Comparison of ENCODE assay signal across 17 mouse cellular contexts in genomic region chr10:89486995-89487742, GRCm38 (mm10). TPM values are rescaled to one million over a fixed set of nuclear protein-coding genes. Genes with fewer than 3 reads are reported as not detected.
A peak's percentile ranks its signal among the peaks of the same experiment; 100 is the strongest.
DNase-seq lines count a peak whose midpoint lies in the region; ATAC-seq and TF ChIP-seq lines count a peak whose summit lies in the region.
"Had no signal": no experiment of that assay in that cellular context is flagged by ENCODE, and none has a peak within 500 bp of the region (broad histone marks: within the 10 kb centered on the region; RNA-seq: fewer than 3 reads in every experiment).

No protein-coding gene starts in this region.

- H3K4me2 ChIP-seq in forebrain, embryonic 11.5 days (ENCODE audit: low read depth, low read length, severe bottlenecking): no peak overlapping the region
- H3K4me2 ChIP-seq: heart, embryonic 12.5 days; lung, embryonic 14.5 days had no signal

- no peak overlapping the region for H3K4me3 ChIP-seq in forebrain, embryonic 11.5 days (ENCODE audit: low read depth, low read length)
- no peak overlapping the region for H3K4me3 ChIP-seq in forebrain, embryonic 10.5 days
- H3K4me3 ChIP-seq: heart, embryonic 12.5 days; left cerebral cortex, adult 2 months had no signal

- no peaks in the 10 kb centered on the region for H3K9me3 ChIP-seq in forebrain, embryonic 11.5 days (ENCODE audit: control insufficient read depth, low read length)
- H3K9me3 ChIP-seq in forebrain, embryonic 10.5 days: no peaks in the 10 kb centered on the region
- H3K9me3 ChIP-seq: heart, embryonic 12.5 days had no signal

- peak; percentile 65 for ATAC-seq in forebrain, embryonic 11.5 days (replicated peaks; ENCODE audit: low FRiP score)
- ATAC-seq in megakaryocyte-erythroid progenitor cell, adult 5-6 weeks (replicated peaks; ENCODE audit: low FRiP score, low TSS enrichment, poor library complexity, severe bottlenecking): peak; percentile 48; the same call in 1 of the 2 replicates
- ATAC-seq: Patski had no signal

- no peak overlapping the region for H3K27ac ChIP-seq in forebrain, embryonic 11.5 days (ENCODE audit: low read depth, low read length)
- no peak overlapping the region; the same call in 1 of the 2 replicates for H3K27ac ChIP-seq in forebrain, embryonic 10.5 days
- H3K27ac ChIP-seq: left cerebral cortex, adult 2 months had no signal

- H3K4me1 ChIP-seq in forebrain, embryonic 11.5 days (replicated peaks; ENCODE audit: control insufficient read depth, insufficient read depth, low read length): no peaks in the 10 kb centered on the region
- peaks cover 38% of the 10 kb centered on the region for H3K4me1 ChIP-seq in forebrain, embryonic 10.5 days
- H3K4me1 ChIP-seq: heart, embryonic 12.5 days had no signal

- H3K36me3 ChIP-seq in forebrain, embryonic 11.5 days (ENCODE audit: control insufficient read depth, insufficient read depth, low read length): no peaks in the 10 kb centered on the region
- no peaks in the 10 kb centered on the region for H3K36me3 ChIP-seq in forebrain, embryonic 10.5 days (replicated peaks)
- H3K36me3 ChIP-seq: heart, embryonic 12.5 days had no signal

- TF ChIP-seq CTCF in brain, embryonic 14.5 days (IDR thresholded peaks at IDR 0.05; ENCODE audit: borderline replicate concordance, extremely low read depth, insufficient read depth, insufficient read length): no peak

- intact Hi-C loops in left cerebral cortex, postnatal 10 days (cut with DNase I): no loop called here

- no peaks in the 10 kb centered on the region for H3K27me3 ChIP-seq in forebrain, embryonic 11.5 days (ENCODE audit: control insufficient read depth, insufficient read depth, low read length)
- peaks cover 75% of the 10 kb centered on the region for H3K27me3 ChIP-seq in forebrain, embryonic 10.5 days (ENCODE audit: poor library complexity, severe bottlenecking)
- H3K27me3 ChIP-seq: heart, embryonic 12.5 days; Patski had no signal

- H3K9ac ChIP-seq in forebrain, embryonic 11.5 days (ENCODE audit: low read length): no peak overlapping the region
- H3K9ac ChIP-seq: heart, embryonic 12.5 days; lung, embryonic 14.5 days had no signal

- no peak for DNase-seq in forebrain, embryonic 11.5 days (ENCODE audit: low spot score)
- no peak for DNase-seq in forebrain, embryonic 10.5 days (ENCODE audit: extremely low spot score, low spot score)
- DNase-seq in CD4-positive, CD25-positive, alpha-beta regulatory T cell, adult 2 months (ENCODE audit: low read depth, low spot score): peak; percentile 18
- DNase-seq in brain, embryonic 14.5 days (ENCODE audit: low read depth): peak; percentile 77
- DNase-seq in left cerebral cortex, postnatal 10 days (ENCODE audit: extremely low spot score in 1 of 2, low spot score in 2 of 2): no peak
- no peak for DNase-seq in urinary bladder, postnatal 36 days (ENCODE audit: low spot score in 2 of 2)
- no peak for DNase-seq in layer of hippocampus, adult 9-10 months (ENCODE audit: low spot score)
- DNase-seq: cerebellum, adult 2 months; gastrocnemius, postnatal 14 days; kidney, postnatal 25 days; lung, embryonic 14.5 days; thymus, adult 18-20 months had no signal

- 27% methylated on average over 4 of the region's 4 CpGs for WGBS in forebrain, embryonic 11.5 days
- 54% methylated on average over 4 of the region's 4 CpGs for WGBS in forebrain, embryonic 10.5 days

- TF ChIP-seq POLR2A in brain, embryonic 14.5 days (IDR thresholded peaks at IDR 0.05; ENCODE audit: borderline replicate concordance, extremely low read depth, insufficient read depth, insufficient read length, poor library complexity, severe bottlenecking): no peak

RNA-seq across cellular contexts. Expression of gene Gas2l3, which starts 43.4 kb away (rescaled TPM):
- 12.5 and 12.8 TPM in 2 replicates for polyA plus RNA-seq in forebrain, embryonic 11.5 days (2014; fragmentation: Nextera tagmentation; extraction: Ambion mirVana)
- polyA plus RNA-seq in forebrain, embryonic 10.5 days (2016; fragmentation: Nextera tagmentation; extraction: Ambion mirVana): 14.7 and 15.4 TPM in 2 replicates
- 3.6 and 4.4 TPM in 2 replicates for polyA plus RNA-seq in brain, embryonic 14.5 days (2012; rRNA removed)
- 5.3 and 8.5 TPM in 2 replicates for total RNA-seq in megakaryocyte-erythroid progenitor cell, adult 5-6 weeks (2014; fragmentation: Nextera tagmentation)
- 4.9 and 12.9 TPM in 2 replicates for total RNA-seq in megakaryocyte-erythroid progenitor cell, adult 5-6 weeks (2017)
- total RNA-seq in left cerebral cortex, postnatal 10 days (2021): 1 to 10 TPM; 3.4 to 5.0 TPM

RNA-seq across cellular contexts. Expression of gene Nr1h4, which starts 46.2 kb away (rescaled TPM):
- not detected in 2 replicates for polyA plus RNA-seq in forebrain, embryonic 11.5 days (2014; fragmentation: Nextera tagmentation; extraction: Ambion mirVana)
- not detected in 2 replicates for polyA plus RNA-seq in forebrain, embryonic 10.5 days (2016; fragmentation: Nextera tagmentation; extraction: Ambion mirVana)
- polyA plus RNA-seq in brain, embryonic 14.5 days (2012; rRNA removed): 0.04 and 0.07 TPM in 2 replicates
- total RNA-seq in megakaryocyte-erythroid progenitor cell, adult 5-6 weeks (2014; fragmentation: Nextera tagmentation): not detected in 2 replicates
- total RNA-seq in megakaryocyte-erythroid progenitor cell, adult 5-6 weeks (2017): not detected in 2 replicates
- total RNA-seq in left cerebral cortex, postnatal 10 days (2021): under 1 TPM; 0.17 to 0.34 TPM
- total RNA-seq: gastrocnemius, postnatal 14 days; left cerebral cortex, adult 2 months had no signal
- polyA plus RNA-seq: neural tube, embryonic 14.5 days had no signal

Comparison
In these comparisons a context has a peak if more than half of its experiments do, and no peak if none do; other contexts are left out.
1. DNase-seq: peak in CD4-positive, CD25-positive, alpha-beta regulatory T cell, adult 2 months (single experiment) and brain, embryonic 14.5 days (single experiment); none in forebrain, embryonic 11.5 days (single experiment), forebrain, embryonic 10.5 days (single experiment), left cerebral cortex, postnatal 10 days (0 of 2), urinary bladder, postnatal 36 days (0 of 2) and layer of hippocampus, adult 9-10 months (single experiment).